Mouse (Mus musculus) lung, postnatal 0 days (tissue): ENCODE results near the gene Krtap9-3.

ENCODE experiments used
- CTCF ChIP-seq: IDR thresholded peaks from 2 replicates; pipeline ENCODE4 v1.5.1; 2016; ENCODE audit warnings: antibody characterized with exemption, mild to moderate bottlenecking
- EP300 ChIP-seq: IDR thresholded peaks from 2 replicates; pipeline ENCODE4 v1.6.1; 2016; ENCODE audit warnings: antibody characterized with exemption, mild to moderate bottlenecking, control low read depth

DNA sequence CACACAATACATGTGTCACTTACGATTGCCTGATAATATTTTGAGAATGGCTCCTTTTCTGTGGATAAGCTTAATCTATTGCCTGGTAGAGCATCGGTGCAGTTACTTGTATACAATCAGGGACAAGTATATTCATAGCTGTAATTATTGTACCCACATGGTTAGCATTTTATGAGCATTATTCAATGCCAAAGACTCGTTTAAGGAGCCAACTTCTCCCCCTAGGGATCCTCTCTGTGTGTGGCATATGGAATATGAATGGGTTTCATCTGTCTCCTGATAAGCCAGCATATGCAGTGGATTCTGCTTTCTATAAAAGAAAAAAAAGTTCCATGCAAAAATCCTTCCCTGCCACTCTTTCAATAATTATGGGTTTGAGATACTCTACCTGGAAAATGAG lies 46.4 kb upstream of the Krtap9-3 start:
- no peak for TF ChIP-seq CTCF
- TF ChIP-seq EP300: no peak
